24 mouse cellular contexts compared by ENCODE assay signal in the genomic region with DNA sequence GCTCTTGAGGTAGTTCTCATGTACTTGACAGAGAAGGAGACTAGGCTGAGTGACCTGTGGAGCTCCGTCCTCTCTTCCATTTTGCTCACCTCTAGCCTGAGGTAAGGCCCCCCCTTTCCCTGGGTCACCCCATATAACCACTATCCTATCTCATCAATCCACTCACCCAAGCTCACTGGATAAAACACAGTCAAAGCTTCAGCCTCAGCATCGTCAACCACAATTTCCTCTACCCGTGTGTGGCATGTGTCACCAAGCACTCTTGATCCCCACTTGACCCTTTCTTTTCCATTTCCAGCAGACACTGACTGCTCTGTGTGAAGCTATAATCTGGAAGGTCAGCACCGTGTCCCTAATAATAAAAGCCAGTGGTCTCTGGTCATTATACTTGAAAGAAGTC.
"Had no signal": no experiment of that assay in that cellular context is flagged by ENCODE, and none has a peak within 500 bp of the region (broad histone marks: within the 10 kb centered on the region; RNA-seq: fewer than 3 reads in every experiment).

No protein-coding gene starts in this region.

- H3K9me3 ChIP-seq: heart, embryonic 10.5 days; heart, embryonic 12.5 days; hindbrain, embryonic 10.5 days; hindbrain, embryonic 12.5 days; intestine, embryonic 15.5 days; limb, embryonic 13.5 days; limb, embryonic 15.5 days; liver, embryonic 12.5 days had no signal

- DNase-seq: gastrocnemius, adult 2 months; gastrocnemius, postnatal 10 days; gastrocnemius, postnatal 25 days; heart, adult 18-20 months; heart, postnatal 10 days; heart, postnatal 4 days; kidney, adult 18-20 months; kidney, adult 8-10 months; kidney, postnatal 10 days; kidney, postnatal 4 days; left cerebral cortex, postnatal 4 days had no signal

- ATAC-seq: hindbrain, embryonic 16.5 days; inflammation-experienced regulatory T-cells, adult 6 months; intestine, embryonic 15.5 days; liver, embryonic 12.5 days had no signal

- H3K27ac ChIP-seq: gastrocnemius, adult 2 months; heart, embryonic 10.5 days; hindbrain, embryonic 10.5 days; hindbrain, embryonic 12.5 days; hindbrain, embryonic 14.5 days; intestine, embryonic 15.5 days; left cerebral cortex, adult 2 months; limb, embryonic 13.5 days; limb, embryonic 15.5 days; liver, embryonic 12.5 days had no signal

- H3K27me3 ChIP-seq: heart, embryonic 12.5 days; hindbrain, embryonic 12.5 days; intestine, embryonic 15.5 days; limb, embryonic 13.5 days; limb, embryonic 15.5 days; liver, embryonic 12.5 days had no signal

- H3K4me1 ChIP-seq: liver, embryonic 12.5 days had no signal

- H3K36me3 ChIP-seq: heart, embryonic 10.5 days; heart, embryonic 12.5 days; hindbrain, embryonic 10.5 days; hindbrain, embryonic 12.5 days; intestine, embryonic 15.5 days; limb, embryonic 13.5 days; limb, embryonic 15.5 days; liver, embryonic 12.5 days had no signal

- H3K9ac ChIP-seq: heart, embryonic 12.5 days; hindbrain, embryonic 12.5 days; hindbrain, embryonic 14.5 days; intestine, embryonic 15.5 days; limb, embryonic 13.5 days; limb, embryonic 15.5 days; liver, embryonic 12.5 days had no signal

- H3K4me3 ChIP-seq: gastrocnemius, adult 2 months; heart, embryonic 10.5 days; heart, embryonic 12.5 days; hindbrain, embryonic 10.5 days; hindbrain, embryonic 12.5 days; intestine, embryonic 15.5 days; layer of hippocampus, adult 2 months; left cerebral cortex, adult 2 months; limb, embryonic 13.5 days; limb, embryonic 15.5 days; liver, embryonic 12.5 days had no signal
